Mouse (Mus musculus): Measurements from ENCODE around the gene Adgrd1. TPM values are rescaled to one million over a fixed set of nuclear protein-coding genes. Genes with fewer than 3 reads are reported as not detected.

Gene Adgrd1
- polyA plus RNA-seq, 1 experiment from 2014 or later: 1.6 TPM

GRCm38 (mm10) chr5:129242265-129242664, 145.7 kb downstream of the Adgrd1 start:
- 30% methylated on average over 3 of the region's 3 CpGs for WGBS
- Histone ChIP-seq H3K9me3 (ENCODE audit: control insufficient read depth, low read length) (no peaks in the 10 kb centered on the region), H3K27me3 (ENCODE audit: control insufficient read depth, insufficient read depth, low read length) (no peaks in the 10 kb centered on the region), H3K9ac (ENCODE audit: low read length) (no peak overlapping the region), H3K4me3 (ENCODE audit: control insufficient read depth in 1 of 2, insufficient read depth in 1 of 2, low read depth in 1 of 2, low read length in 2 of 2) (no peak overlapping the region), H3K4me2 (ENCODE audit: low read length) (no peak overlapping the region), H3K36me3 (ENCODE audit: control insufficient read depth, insufficient read depth, low read length) (no peaks in the 10 kb centered on the region), H3K4me1 (ENCODE audit: control insufficient read depth in 2 of 2, insufficient read depth in 2 of 2, low read length in 2 of 2) (no peaks in the 10 kb centered on the region), H3K27ac (replicated peaks in 1 of 2; ENCODE audit: control insufficient read depth in 1 of 2, insufficient read depth in 1 of 2, low read depth in 2 of 2, low read length in 2 of 2) (no peak overlapping the region)
- no peak for ATAC-seq (ENCODE audit: insufficient number of reproducible peaks, insufficient read depth, low FRiP score, low read depth)

- Histone ChIP-seq H3K27me3 (ENCODE audit: control insufficient read depth, insufficient read depth, low read length) (no peaks in the 10 kb centered on the region), H3K4me3 (ENCODE audit: control insufficient read depth in 1 of 2, insufficient read depth in 1 of 2, low read depth in 1 of 2, low read length in 2 of 2) (no peak overlapping the region), H3K36me3 (ENCODE audit: control insufficient read depth, insufficient read depth, low read length) (no peaks in the 10 kb centered on the region), H3K9ac (ENCODE audit: low read length) (no peak overlapping the region), H3K4me1 (ENCODE audit: control insufficient read depth in 2 of 2, insufficient read depth in 2 of 2, low read length in 2 of 2) (no peaks in the 10 kb centered on the region), H3K27ac (replicated peaks in 1 of 2; ENCODE audit: control insufficient read depth in 1 of 2, insufficient read depth in 1 of 2, low read depth in 2 of 2, low read length in 2 of 2) (no peak overlapping the region), H3K4me2 (ENCODE audit: low read length) (no peak overlapping the region), H3K9me3 (ENCODE audit: control insufficient read depth, low read length) (no peaks in the 10 kb centered on the region)
- WGBS: 79% methylated on average over 4 of the region's 4 CpGs
- ATAC-seq (ENCODE audit: insufficient number of reproducible peaks, insufficient read depth, low FRiP score, low read depth): no peak
Observed at GRCm38 (mm10) chr5:129243120-129243519, 146.6 kb downstream of the Adgrd1 start.

DNA sequence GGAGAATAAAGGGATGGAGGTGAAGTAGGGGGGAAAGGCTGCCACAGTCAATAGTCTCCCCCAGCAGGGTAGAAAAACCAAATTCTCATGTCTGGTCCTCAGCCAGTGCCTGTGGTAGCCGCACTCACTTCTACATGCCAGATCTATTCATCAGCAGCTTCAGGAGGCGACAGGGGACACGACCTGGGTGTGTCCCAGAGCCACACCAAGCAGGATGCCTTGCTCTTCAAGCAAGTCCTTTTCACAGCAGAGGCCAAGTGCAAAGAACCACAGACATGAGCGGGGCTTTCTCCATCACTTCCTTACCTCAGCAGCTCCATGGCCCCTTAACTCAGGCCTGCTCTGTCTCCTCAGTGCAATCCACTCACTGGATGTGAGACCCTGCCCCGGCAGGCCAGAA, 147.8 kb downstream of the Adgrd1 start:
- no peak overlapping the region for H3K27ac ChIP-seq (replicated peaks in 1 of 2; ENCODE audit: control insufficient read depth in 1 of 2, insufficient read depth in 1 of 2, low read depth in 2 of 2, low read length in 2 of 2)
- no peaks in the 10 kb centered on the region for H3K27me3 ChIP-seq (ENCODE audit: control insufficient read depth, insufficient read depth, low read length)
- H3K9me3 ChIP-seq (ENCODE audit: control insufficient read depth, low read length): no peaks in the 10 kb centered on the region
- 0 out of 4 replicates have a peak, but pooled peaks cover 0 to 4% of the 10 kb centered on the region in 2 experiments for H3K4me1 ChIP-seq (ENCODE audit: control insufficient read depth in 2 of 2, insufficient read depth in 2 of 2, low read length in 2 of 2)
- ATAC-seq (ENCODE audit: insufficient number of reproducible peaks, insufficient read depth, low FRiP score, low read depth): no peak
- no peak overlapping the region for H3K4me3 ChIP-seq (ENCODE audit: control insufficient read depth in 1 of 2, insufficient read depth in 1 of 2, low read depth in 1 of 2, low read length in 2 of 2)
- 29% methylated on average over 4 of the region's 5 CpGs for WGBS
- no peaks in the 10 kb centered on the region for H3K36me3 ChIP-seq (ENCODE audit: control insufficient read depth, insufficient read depth, low read length)
- H3K4me2 ChIP-seq (ENCODE audit: low read length): no peak overlapping the region
- H3K9ac ChIP-seq (ENCODE audit: low read length): no peak overlapping the region

GRCm38 (mm10) chr5:129249080-129249479, 152.5 kb downstream of the Adgrd1 start:
- Histone ChIP-seq H3K4me2 (ENCODE audit: low read length) (peak overlapping the region; percentile 6; the same call in 1 of the 2 replicates), H3K9ac (ENCODE audit: low read length) (no peak overlapping the region), H3K4me1 (ENCODE audit: control insufficient read depth in 2 of 2, insufficient read depth in 2 of 2, low read length in 2 of 2) (0 out of 4 replicates have a peak, but pooled peaks cover 0 to 4% of the 10 kb centered on the region in 2 experiments), H3K9me3 (ENCODE audit: control insufficient read depth, low read length) (peaks cover 5% of the 10 kb centered on the region; the same call in 1 of the 2 replicates), H3K27me3 (ENCODE audit: control insufficient read depth, insufficient read depth, low read length) (no peaks in the 10 kb centered on the region), H3K27ac (replicated peaks in 1 of 2; ENCODE audit: control insufficient read depth in 1 of 2, insufficient read depth in 1 of 2, low read depth in 2 of 2, low read length in 2 of 2) (no peak overlapping the region), H3K4me3 (ENCODE audit: control insufficient read depth in 1 of 2, insufficient read depth in 1 of 2, low read depth in 1 of 2, low read length in 2 of 2) (no peak overlapping the region), H3K36me3 (ENCODE audit: control insufficient read depth, insufficient read depth, low read length) (no peaks in the 10 kb centered on the region)
- ATAC-seq (ENCODE audit: insufficient number of reproducible peaks, insufficient read depth, low FRiP score, low read depth): peak; percentile 27; the same call in 1 of the 2 replicates
- WGBS: 38% methylated on average over 8 of the region's 8 CpGs

Other genes starting within 250 kb of the Adgrd1 start
- 0.54 and 0.63 TPM in 2 replicates for gene Rimbp2, start 143.3 kb upstream of the Adgrd1 start, polyA plus RNA-seq (2014; fragmentation: Nextera tagmentation; extraction: Ambion mirVana)
- gene Stx2, start 88.2 kb upstream of the Adgrd1 start, polyA plus RNA-seq (2014; fragmentation: Nextera tagmentation; extraction: Ambion mirVana): 21.3 and 21.4 TPM in 2 replicates
- 333 and 339 TPM in 2 replicates for gene Ran, start 76.7 kb upstream of the Adgrd1 start, polyA plus RNA-seq (2014; fragmentation: Nextera tagmentation; extraction: Ambion mirVana)